Mouse (Mus musculus): ENCODE measurements at regions not wholly inside any gene's neighbourhood (a gene's known extent, or its start where the extent isn't known, plus 50 kb on each side); places are given as distances from the start of the nearest gene placed in this dataset.

- dilution Hi-C loops (cut with MboI; ENCODE audit: extremely low pct_ligation_motif_present, extremely low pct_unique_long_range_greater_than_20kb, low sequenced_read_pairs) (no loop called here), in situ Hi-C loops (cut with MboI; ENCODE audit: low pct_ligation_motif_present, low pct_unique_long_range_greater_than_20kb, low sequenced_read_pairs) (no loop called here)
- Histone ChIP-seq H3K36me3 (replicated peaks in 1 of 2; ENCODE audit: control insufficient read depth in 1 of 2, insufficient read depth in 1 of 2, low read length in 1 of 2) (no peaks in the 10 kb centered on the region), H3K27me3 (replicated peaks) (no peaks in the 10 kb centered on the region), H3K4me3 (replicated peaks in 1 of 3; ENCODE audit: low read depth in 2 of 3, low read length in 2 of 3, poor library complexity in 1 of 3) (no peak overlapping the region), H3K4me2 (ENCODE audit: insufficient read depth, low read depth, poor library complexity, severe bottlenecking) (no peak overlapping the region), H3K27ac (ENCODE audit: insufficient read depth, low read depth) (no peak overlapping the region), H3K9ac (ENCODE audit: insufficient read depth, low read depth) (no peak overlapping the region), H3K9me3 (replicated peaks; ENCODE audit: low read length) (peaks cover 68% of the 10 kb centered on the region), H3K4me1 (ENCODE audit: control insufficient read depth in 1 of 2, insufficient read depth in 2 of 2) (no peaks in the 10 kb centered on the region), H3K79me2 (replicated peaks; ENCODE audit: control insufficient read depth, extremely low read depth, insufficient read depth, poor library complexity, severe bottlenecking) (no peaks in the 10 kb centered on the region)
- TF ChIP-seq MEF2A (IDR thresholded peaks at IDR 0.05; ENCODE audit: borderline replicate concordance, low read depth, low read length), result no peak
- TF ChIP-seq TCF12 (IDR thresholded peaks at IDR 0.05; ENCODE audit: low read depth, low read length), result no peak
- no peak for TF ChIP-seq MAZ (IDR thresholded peaks at IDR 0.05; ENCODE audit: low read depth, low read length)
- TF ChIP-seq POLR2A (IDR thresholded peaks at IDR 0.05; ENCODE audit: low read depth, low read length), result no peak
- no peak for TF ChIP-seq SIN3A (IDR thresholded peaks at IDR 0.05; ENCODE audit: low read length)
- TF ChIP-seq GABPA (IDR thresholded peaks at IDR 0.05; ENCODE audit: insufficient replicate concordance, low read depth, low read length), result no peak
- TF ChIP-seq BHLHE40 (IDR thresholded peaks at IDR 0.05; ENCODE audit: low read depth, low read length), result no peak
- no peak for TF ChIP-seq PAX5 (IDR thresholded peaks at IDR 0.05; ENCODE audit: low read length)
- TF ChIP-seq RAD21 (IDR thresholded peaks at IDR 0.05; ENCODE audit: low read depth, low read length), result no peak
- TF ChIP-seq MXI1 (IDR thresholded peaks at IDR 0.05; ENCODE audit: low read depth, low read length), result no peak
- TF ChIP-seq MYC (IDR thresholded peaks at IDR 0.05; ENCODE audit: low read depth, low read length), result no peak
- TF ChIP-seq E2F4 (IDR thresholded peaks at IDR 0.05; ENCODE audit: insufficient replicate concordance, low read depth, low read length), result no peak
- DNase-seq (ENCODE audit: extremely low read depth), result no peak
Measured at GRCm38 (mm10) chr13:70145466-70145865, 343.3 kb downstream of the Med10 start.

- Histone ChIP-seq H3K4me3 (replicated peaks in 1 of 3; ENCODE audit: low read depth in 2 of 3, low read length in 2 of 3, poor library complexity in 1 of 3) (no peak overlapping the region), H3K9me3 (replicated peaks; ENCODE audit: low read length) (peaks cover 83% of the 10 kb centered on the region), H3K9ac (ENCODE audit: insufficient read depth, low read depth) (no peak overlapping the region), H3K27ac (ENCODE audit: insufficient read depth, low read depth) (no peak overlapping the region), H3K36me3 (replicated peaks in 1 of 2; ENCODE audit: control insufficient read depth in 1 of 2, insufficient read depth in 1 of 2, low read length in 1 of 2) (no peaks in the 10 kb centered on the region), H3K4me1 (ENCODE audit: control insufficient read depth in 1 of 2, insufficient read depth in 2 of 2) (no peaks in the 10 kb centered on the region), H3K27me3 (replicated peaks) (no peaks in the 10 kb centered on the region), H3K4me2 (ENCODE audit: insufficient read depth, low read depth, poor library complexity, severe bottlenecking) (no peak overlapping the region), H3K79me2 (replicated peaks; ENCODE audit: control insufficient read depth, extremely low read depth, insufficient read depth, poor library complexity, severe bottlenecking) (no peaks in the 10 kb centered on the region)
- in situ Hi-C loops (cut with MboI; ENCODE audit: low pct_ligation_motif_present, low pct_unique_long_range_greater_than_20kb, low sequenced_read_pairs), result no loop called here
- DNase-seq (ENCODE audit: extremely low read depth), result no peak
- dilution Hi-C loops (cut with MboI; ENCODE audit: extremely low pct_ligation_motif_present, extremely low pct_unique_long_range_greater_than_20kb, low sequenced_read_pairs), result no loop called here
- no peak for TF ChIP-seq BHLHE40 (IDR thresholded peaks at IDR 0.05; ENCODE audit: low read depth, low read length)
Measured at GRCm38 (mm10) chr13:70149041-70149898, 347.1 kb downstream of the Med10 start.

GRCm38 (mm10) chr13:70149899-70150184 is 347.6 kb downstream of the Med10 start:
- Histone ChIP-seq H3K36me3 (replicated peaks in 1 of 2; ENCODE audit: control insufficient read depth in 1 of 2, insufficient read depth in 1 of 2, low read length in 1 of 2) (no peaks in the 10 kb centered on the region), H3K4me1 (ENCODE audit: control insufficient read depth in 1 of 2, insufficient read depth in 2 of 2) (no peaks in the 10 kb centered on the region), H3K27me3 (replicated peaks) (no peaks in the 10 kb centered on the region), H3K79me2 (replicated peaks; ENCODE audit: control insufficient read depth, extremely low read depth, insufficient read depth, poor library complexity, severe bottlenecking) (no peaks in the 10 kb centered on the region), H3K9ac (ENCODE audit: insufficient read depth, low read depth) (no peak overlapping the region), H3K9me3 (replicated peaks; ENCODE audit: low read length) (peaks cover 83% of the 10 kb centered on the region), H3K27ac (ENCODE audit: insufficient read depth, low read depth) (no peak overlapping the region), H3K4me2 (ENCODE audit: insufficient read depth, low read depth, poor library complexity, severe bottlenecking) (no peak overlapping the region), H3K4me3 (replicated peaks in 1 of 3; ENCODE audit: low read depth in 2 of 3, low read length in 2 of 3, poor library complexity in 1 of 3) (no peak overlapping the region)
- in situ Hi-C loops (cut with MboI; ENCODE audit: low pct_ligation_motif_present, low pct_unique_long_range_greater_than_20kb, low sequenced_read_pairs), result no loop called here
- dilution Hi-C loops (cut with MboI; ENCODE audit: extremely low pct_ligation_motif_present, extremely low pct_unique_long_range_greater_than_20kb, low sequenced_read_pairs), result no loop called here
- no peak for DNase-seq (ENCODE audit: extremely low read depth)
- TF ChIP-seq RAD21 (IDR thresholded peaks at IDR 0.05; ENCODE audit: low read depth, low read length) (no peak), ZKSCAN1 (IDR thresholded peaks at IDR 0.05; ENCODE audit: borderline replicate concordance, low read depth, low read length) (no peak), USF2 (conservative IDR thresholded peaks at IDR 0.05; ENCODE audit: low read depth, low read length) (no peak), MYC (IDR thresholded peaks at IDR 0.05; ENCODE audit: low read depth, low read length) (no peak), CTCF (conservative IDR thresholded peaks at IDR 0.05 in 1 of 2, IDR thresholded peaks at IDR 0.05 in 1 of 2; ENCODE audit: low read depth in 2 of 2, low read length in 2 of 2) (no peak), RCOR1 (conservative IDR thresholded peaks at IDR 0.05; ENCODE audit: low read depth, low read length) (no peak), TBP (conservative IDR thresholded peaks at IDR 0.05; ENCODE audit: low read depth, low read length) (no peak), PAX5 (IDR thresholded peaks at IDR 0.05; ENCODE audit: low read length) (no peak), KAT2A (IDR thresholded peaks at IDR 0.05; ENCODE audit: insufficient replicate concordance, low read length) (no peak), ZMIZ1 (IDR thresholded peaks at IDR 0.05; ENCODE audit: low read depth, low read length) (no peak), UBTF (IDR thresholded peaks at IDR 0.05; ENCODE audit: low read depth, low read length) (no peak), HCFC1 (IDR thresholded peaks at IDR 0.05; ENCODE audit: low read depth, low read length) (no peak), ZNF384 (IDR thresholded peaks at IDR 0.05; ENCODE audit: low read depth, low read length) (no peak), NELFE (IDR thresholded peaks at IDR 0.05; ENCODE audit: low read depth, low read length) (no peak), POLR2A (IDR thresholded peaks at IDR 0.05; ENCODE audit: low read depth, low read length) (no peak), POLR2AphosphoS2 (IDR thresholded peaks at IDR 0.05; ENCODE audit: low read depth, low read length) (no peak), MEF2A (IDR thresholded peaks at IDR 0.05; ENCODE audit: borderline replicate concordance, low read depth, low read length) (no peak), JUN (IDR thresholded peaks at IDR 0.05; ENCODE audit: insufficient read depth, low read depth, low read length) (no peak)
